Mouse (Mus musculus): ENCODE measurements around the gene Rpl22. TPM values are rescaled to one million over a fixed set of nuclear protein-coding genes. Genes with fewer than 3 reads are reported as not detected.

Rpl22 gene
- polyA plus RNA-seq, 1 experiment from 2014 or later = 174 TPM

DNA sequence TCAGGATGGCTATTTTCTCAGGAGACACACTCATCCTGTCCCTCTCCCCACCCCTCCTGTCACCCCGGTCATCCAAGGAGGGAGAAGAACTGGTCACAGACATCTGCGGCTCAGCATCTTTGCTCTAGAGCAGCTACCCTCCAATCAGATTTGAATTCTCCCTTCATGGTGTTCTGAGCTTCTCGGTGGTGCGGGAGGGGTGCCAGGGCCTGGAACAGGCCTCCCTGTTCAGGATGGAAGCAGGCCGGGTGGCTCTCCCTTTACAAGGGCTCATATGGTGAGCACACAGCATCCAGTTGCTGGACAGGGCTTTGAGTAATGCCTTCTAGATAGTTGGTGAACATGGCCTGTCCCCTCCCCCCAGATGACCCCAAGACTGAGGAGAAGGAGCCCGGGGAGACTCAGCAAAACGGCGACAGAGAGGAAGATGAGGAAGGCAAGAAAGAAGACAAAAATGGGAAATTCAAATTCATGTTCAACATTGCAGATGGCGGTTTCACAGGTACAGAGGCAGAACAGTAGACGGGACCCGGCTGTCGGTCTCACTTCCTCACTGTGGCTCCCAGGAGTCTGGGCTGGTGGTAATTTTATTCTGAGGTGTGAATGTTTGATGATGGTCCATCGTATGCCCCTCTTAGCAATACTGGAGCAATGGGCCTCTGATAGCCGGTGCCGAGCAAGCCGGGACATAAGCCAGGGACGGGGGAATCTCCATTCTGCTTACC is 57.1 kb downstream of the Rpl22 start:
- no peaks in the 10 kb centered on the region for H3K9me3 ChIP-seq (ENCODE audit: control insufficient read depth, low read length)
- DNase-seq = no peak
- H3K27ac ChIP-seq (replicated peaks; ENCODE audit: low read depth, low read length) = no peak overlapping the region
- no peak overlapping the region for H3K4me2 ChIP-seq (ENCODE audit: low read length)
- no peak for ATAC-seq (ENCODE audit: low FRiP score, low TSS enrichment)
- H3K36me3 ChIP-seq (ENCODE audit: control insufficient read depth, insufficient read depth, low read length) = peaks cover 58% of the 10 kb centered on the region
- H3K9ac ChIP-seq (replicated peaks; ENCODE audit: low read length) = no peak overlapping the region
- H3K4me3 ChIP-seq (replicated peaks; ENCODE audit: low read depth, low read length) = no peak overlapping the region
- H3K27me3 ChIP-seq (ENCODE audit: control insufficient read depth, insufficient read depth, low read length) = no peaks in the 10 kb centered on the region
- H3K4me1 ChIP-seq (ENCODE audit: control insufficient read depth, insufficient read depth, low read length) = no peaks in the 10 kb centered on the region
- WGBS = 87% methylated on average over 17 of the region's 17 CpGs

Other genes with a start within 250 kb of the Rpl22 start
- gene Tnfrsf25, start 209.8 kb upstream of the Rpl22 start, polyA plus RNA-seq (2014; fragmentation: Nextera tagmentation; extraction: Ambion mirVana) = 0.54 and 1.2 TPM in 2 replicates
- gene Espn, start 173.4 kb upstream of the Rpl22 start, polyA plus RNA-seq (2014; fragmentation: Nextera tagmentation; extraction: Ambion mirVana) = not detected in 2 replicates
- not detected in 2 replicates for gene Hes2, start 166.9 kb upstream of the Rpl22 start, polyA plus RNA-seq (2014; fragmentation: Nextera tagmentation; extraction: Ambion mirVana)
- 276 and 368 TPM in 2 replicates for gene Acot7, start 147.6 kb upstream of the Rpl22 start, polyA plus RNA-seq (2014; fragmentation: Nextera tagmentation; extraction: Ambion mirVana)
- 14.0 and 15.2 TPM in 2 replicates for gene Gpr153, start 51.5 kb upstream of the Rpl22 start, polyA plus RNA-seq (2014; fragmentation: Nextera tagmentation; extraction: Ambion mirVana)
- gene Hes3, start 34.1 kb upstream of the Rpl22 start, polyA plus RNA-seq (2014; fragmentation: Nextera tagmentation; extraction: Ambion mirVana) = 0.39 and 1.2 TPM in 2 replicates
- 14.9 and 23.7 TPM in 2 replicates for gene Icmt, start 28.5 kb upstream of the Rpl22 start, polyA plus RNA-seq (2014; fragmentation: Nextera tagmentation; extraction: Ambion mirVana)
- 4.2 and 6.9 TPM in 2 replicates for gene Rnf207, start 6.7 kb upstream of the Rpl22 start, polyA plus RNA-seq (2014; fragmentation: Nextera tagmentation; extraction: Ambion mirVana)
- gene Chd5, start 12.9 kb downstream of the Rpl22 start, polyA plus RNA-seq (2014; fragmentation: Nextera tagmentation; extraction: Ambion mirVana) = 38.4 and 53.5 TPM in 2 replicates
- gene Nphp4, start 151.0 kb downstream of the Rpl22 start, polyA plus RNA-seq (2014; fragmentation: Nextera tagmentation; extraction: Ambion mirVana) = 5.9 and 6.0 TPM in 2 replicates
- gene Kcnab2, start 152.1 kb downstream of the Rpl22 start, polyA plus RNA-seq (2014; fragmentation: Nextera tagmentation; extraction: Ambion mirVana) = 23.6 and 26.9 TPM in 2 replicates

Data from midbrain, embryonic 14.5 days (tissue).